Mouse (Mus musculus) embryonic facial prominence, embryonic 14.5 days (tissue): ENCODE measurements at regions not wholly inside any gene's neighbourhood (a gene's known extent, or its start where the extent isn't known, plus 50 kb on each side); places are given as distances from the start of the nearest gene placed in this dataset.

Source experiments
- ATAC-seq: fragments of 200-750 bp; cut with Nextera tagmentation; 2 replicates; pipeline ENCODE4 v1.8.0; 2017; ENCODE audit warnings: low read depth, moderate number of reproducible peaks, moderate TSS enrichment
- DNase-seq: peaks from one replicate; pipeline ENCODE4 v3.0.0-alpha.2; 2015; ENCODE audit warnings: low spot score
- H3K27ac ChIP-seq: fragments of 300-500 bp; sonication (generic); replicated peaks from 2 replicates; pipeline ENCODE4 v1.5.1; 2014; ENCODE audit warnings: low read depth, mild to moderate bottlenecking, low read length, moderate library complexity
- H3K27me3 ChIP-seq: fragments of 300-500 bp; sonication (generic); replicated peaks from 2 replicates; pipeline ENCODE4 v1.6.1; 2014; ENCODE audit warnings: low read length; ENCODE audit not compliant: control insufficient read depth, insufficient read depth
- H3K36me3 ChIP-seq: fragments of 300-500 bp; sonication (generic); 2 replicates; pipeline ENCODE4 v1.6.1; 2014; ENCODE audit warnings: low read length, mixed read lengths; ENCODE audit not compliant: control insufficient read depth, insufficient read depth
- H3K4me1 ChIP-seq: fragments of 300-500 bp; sonication (generic); 2 replicates; pipeline ENCODE4 v1.6.1; 2014; ENCODE audit warnings: antibody characterized with exemption, low read length; ENCODE audit not compliant: control insufficient read depth, insufficient read depth
- H3K4me2 ChIP-seq: fragments of 300-500 bp; sonication (generic); 2 replicates; pipeline ENCODE4 v1.6.1; 2014; ENCODE audit warnings: low read depth, mild to moderate bottlenecking, low read length, moderate library complexity, mixed read lengths
- H3K4me3 ChIP-seq: fragments of 300-500 bp; sonication (generic); 2 replicates; pipeline ENCODE4 v1.5.1; 2014; ENCODE audit warnings: low read depth, mild to moderate bottlenecking, low read length
- H3K9ac ChIP-seq: fragments of 300-500 bp; sonication (generic); 2 replicates; pipeline ENCODE4 v1.6.1; 2014; ENCODE audit warnings: low read depth, mild to moderate bottlenecking, low read length, moderate library complexity, mixed read lengths
- H3K9me3 ChIP-seq: fragments of 300-500 bp; sonication (generic); 2 replicates; pipeline ENCODE4 v1.6.1; 2016; ENCODE audit warnings: low read length; ENCODE audit not compliant: control insufficient read depth
- WGBS: fragments of 180-500 bp; shearing (Covaris S2); extraction: QIAGEN DNeasy Blood & Tissue Kit; methylation state at CpG from one replicate; pipeline ENCODE4 v1.1.7; 2014; 5-methylcytosine and 5-hydroxymethylcytosine counted together

GRCm38 (mm10) chr2:171867550-171867949, 175.7 kb downstream of the Cbln4 start:
- no peak for DNase-seq
- Histone ChIP-seq H3K4me1 (no peaks in the 10 kb centered on the region), H3K9me3 (no peaks in the 10 kb centered on the region), H3K36me3 (no peaks in the 10 kb centered on the region), H3K4me3 (no peak overlapping the region), H3K9ac (no peak overlapping the region), H3K27me3 (no peaks in the 10 kb centered on the region), H3K4me2 (no peak overlapping the region), H3K27ac (no peak overlapping the region)
- WGBS, result 79% methylated on average over 3 of the region's 3 CpGs
- ATAC-seq, result no peak

- no peak overlapping the region for H3K27ac ChIP-seq
- H3K4me2 ChIP-seq, result no peak overlapping the region
- no peak overlapping the region for H3K4me3 ChIP-seq
- no peaks in the 10 kb centered on the region for H3K36me3 ChIP-seq
- 93% methylated on average over 8 of the region's 8 CpGs for WGBS
- H3K9me3 ChIP-seq, result no peaks in the 10 kb centered on the region
- H3K4me1 ChIP-seq, result no peaks in the 10 kb centered on the region
- H3K27me3 ChIP-seq, result no peaks in the 10 kb centered on the region
- ATAC-seq (no peak), DNase-seq (no peak)
- H3K9ac ChIP-seq, result no peak overlapping the region
Measured at GRCm38 (mm10) chr2:171864376-171864965, 178.8 kb downstream of the Cbln4 start.

DNA sequence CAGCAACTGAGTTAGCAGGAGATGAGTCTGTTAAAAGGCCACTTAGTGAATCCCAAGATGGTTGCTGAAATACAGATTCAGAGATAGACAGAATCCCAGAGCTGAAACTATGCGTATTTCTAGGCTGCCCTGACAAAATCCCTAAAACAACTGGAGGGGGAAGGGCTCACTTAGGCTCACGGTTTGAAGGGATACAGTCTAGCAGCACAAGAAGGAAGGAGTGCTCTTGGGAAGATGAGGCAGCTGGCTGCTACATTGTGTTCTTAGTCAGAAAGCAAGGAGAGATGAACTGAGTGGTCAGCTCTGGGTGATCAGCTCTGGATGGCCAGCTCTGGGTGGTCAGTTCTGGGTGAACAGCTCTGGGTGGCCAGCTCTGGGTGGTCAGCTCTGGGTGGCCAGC, 180.6 kb downstream of the Cbln4 start:
- H3K4me2 ChIP-seq, result no peak overlapping the region
- WGBS, result 84% methylated on average over 2 of the region's 2 CpGs
- no peaks in the 10 kb centered on the region for H3K36me3 ChIP-seq
- H3K4me3 ChIP-seq, result no peak overlapping the region
- no peak overlapping the region for H3K9ac ChIP-seq
- ATAC-seq (no peak), DNase-seq (no peak)
- no peaks in the 10 kb centered on the region for H3K27me3 ChIP-seq
- H3K27ac ChIP-seq, result no peak overlapping the region
- H3K4me1 ChIP-seq, result no peaks in the 10 kb centered on the region
- no peaks in the 10 kb centered on the region for H3K9me3 ChIP-seq

GRCm38 (mm10) chr2:171858894-171859293, 184.4 kb downstream of the Cbln4 start:
- Histone ChIP-seq H3K9me3 (no peaks in the 10 kb centered on the region), H3K4me2 (no peak overlapping the region), H3K4me3 (no peak overlapping the region), H3K27me3 (no peaks in the 10 kb centered on the region), H3K9ac (no peak overlapping the region), H3K4me1 (no peaks in the 10 kb centered on the region), H3K27ac (no peak overlapping the region), H3K36me3 (no peaks in the 10 kb centered on the region)
- ATAC-seq (no peak), DNase-seq (no peak)
- 70% methylated on average over 5 of the region's 5 CpGs for WGBS

DNA sequence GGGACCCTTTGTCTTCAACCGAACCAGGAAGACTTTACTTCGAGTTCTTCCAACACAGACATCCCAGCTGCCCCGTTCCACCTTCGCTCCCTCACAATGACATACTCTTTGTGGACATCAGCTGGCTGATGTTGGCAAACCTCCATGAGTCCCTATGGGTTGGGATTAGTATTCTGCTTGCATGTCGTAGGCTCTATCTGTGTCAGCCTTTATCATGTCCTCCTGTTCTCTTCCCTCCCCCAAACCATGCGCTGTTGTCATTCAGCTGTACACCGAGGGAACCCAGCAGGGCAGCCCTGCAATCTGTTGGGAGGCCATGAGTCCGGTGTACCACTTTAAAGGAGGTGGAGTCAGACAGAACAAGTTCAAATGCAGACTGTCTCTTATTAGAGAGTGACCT, 186.8 kb downstream of the Cbln4 start:
- no peak for DNase-seq
- no peaks in the 10 kb centered on the region for H3K9me3 ChIP-seq
- H3K4me3 ChIP-seq, result no peak overlapping the region
- no peak overlapping the region for H3K27ac ChIP-seq
- H3K27me3 ChIP-seq, result no peaks in the 10 kb centered on the region
- WGBS, result 79% methylated on average over 8 of the region's 8 CpGs
- H3K4me2 ChIP-seq, result no peak overlapping the region
- no peak overlapping the region for H3K9ac ChIP-seq
- H3K36me3 ChIP-seq, result no peaks in the 10 kb centered on the region
- no peak for ATAC-seq
- no peaks in the 10 kb centered on the region for H3K4me1 ChIP-seq

DNA sequence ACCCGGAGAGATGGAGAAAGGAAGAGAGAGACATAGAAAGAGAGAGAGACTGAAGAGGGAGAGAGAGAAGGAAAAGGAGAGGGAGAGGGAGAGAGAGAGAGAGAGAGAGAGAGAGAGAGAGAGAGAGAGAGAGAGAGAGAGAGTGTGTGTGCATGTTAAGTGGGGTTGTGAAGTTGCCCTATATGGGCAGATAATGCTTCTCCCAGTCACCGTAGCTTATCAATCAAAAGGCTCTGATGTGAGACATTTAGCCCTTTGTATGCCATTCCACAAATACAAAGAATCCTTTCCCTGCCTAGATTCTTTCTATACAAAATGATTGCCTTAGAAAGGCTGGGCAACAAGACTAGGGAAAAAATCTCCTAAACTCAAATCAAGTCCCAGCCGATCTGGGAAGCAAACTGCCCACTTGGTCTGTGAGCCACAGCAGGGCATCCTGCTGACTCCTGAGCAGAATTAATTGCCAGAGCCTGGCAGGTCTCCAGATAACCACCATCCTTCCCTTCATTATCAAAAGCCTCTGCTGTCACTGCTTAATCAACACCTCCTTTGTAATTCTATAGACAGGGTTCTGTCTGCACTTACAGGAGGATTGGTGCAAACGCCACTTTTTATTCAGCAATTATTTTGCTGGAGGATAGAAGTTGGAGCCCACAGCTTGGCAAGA, 196.3 kb downstream of the Cbln4 start:
- Histone ChIP-seq H3K27me3 (no peaks in the 10 kb centered on the region), H3K4me2 (no peak overlapping the region), H3K4me1 (no peaks in the 10 kb centered on the region), H3K9ac (no peak overlapping the region), H3K36me3 (no peaks in the 10 kb centered on the region), H3K4me3 (no peak overlapping the region), H3K9me3 (no peaks in the 10 kb centered on the region), H3K27ac (no peak overlapping the region)
- DNase-seq, result no peak
- ATAC-seq, result no peak
- WGBS, result 41% methylated on average over 4 of the region's 4 CpGs

DNA sequence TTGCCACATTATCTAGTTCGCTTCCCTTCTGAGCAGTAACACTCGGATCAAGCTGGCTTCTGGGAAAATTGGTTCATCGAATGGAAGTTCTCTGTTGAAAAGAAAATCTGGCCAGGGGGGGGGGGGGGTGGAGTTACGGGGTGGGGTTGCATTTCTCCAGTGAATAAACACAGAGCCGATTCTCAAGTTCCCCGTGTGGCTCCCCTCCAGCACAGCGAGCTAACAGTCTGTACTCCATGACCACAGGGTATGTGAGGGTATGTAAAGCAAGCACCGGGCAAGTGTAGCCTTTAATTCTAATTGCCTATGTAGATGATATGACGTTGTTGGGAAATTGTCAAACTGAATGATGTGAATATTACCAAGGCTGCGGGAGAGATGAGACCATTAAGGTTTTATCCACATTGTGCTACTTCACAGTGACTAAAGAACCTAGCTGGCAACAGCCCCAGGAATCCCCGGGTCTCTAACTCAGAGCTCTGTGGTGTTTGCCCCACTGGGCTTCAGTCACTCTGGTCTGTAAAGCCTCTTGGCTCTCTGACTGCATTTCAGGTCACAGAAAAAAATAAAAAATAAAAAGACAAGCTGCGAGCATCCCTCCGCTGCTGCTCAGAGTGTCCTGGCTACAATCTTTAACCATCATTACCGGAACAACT, 203.1 kb downstream of the Cbln4 start:
- Histone ChIP-seq H3K36me3 (no peaks in the 10 kb centered on the region), H3K4me3 (no peak overlapping the region), H3K27ac (no peak overlapping the region), H3K9me3 (no peaks in the 10 kb centered on the region), H3K4me2 (peak overlapping the region; percentile 26), H3K4me1 (peaks cover 4% of the 10 kb centered on the region; the same call in 1 of the 2 replicates), H3K9ac (no peak overlapping the region), H3K27me3 (no peaks in the 10 kb centered on the region)
- WGBS, result 40% methylated on average over 14 of the region's 14 CpGs
- 0 out of 2 replicates have a peak, but pooled peaks have one; percentile 60 for ATAC-seq
- DNase-seq, result peak; percentile 69

GRCm38 (mm10) chr2:171822156-171822555, 221.1 kb downstream of the Cbln4 start:
- H3K27me3 ChIP-seq, result no peaks in the 10 kb centered on the region
- ATAC-seq (no peak), DNase-seq (no peak)
- no peaks in the 10 kb centered on the region for H3K36me3 ChIP-seq
- 77% methylated on average over 6 of the region's 6 CpGs for WGBS
- H3K4me3 ChIP-seq, result no peak overlapping the region
- H3K4me2 ChIP-seq, result no peak overlapping the region
- H3K9me3 ChIP-seq, result no peaks in the 10 kb centered on the region
- H3K27ac ChIP-seq, result no peak overlapping the region
- H3K9ac ChIP-seq, result no peak overlapping the region
- H3K4me1 ChIP-seq, result no peaks in the 10 kb centered on the region
